Mouse (Mus musculus) heart, postnatal 14 days (tissue): ENCODE measurements around the gene Bmp2. TPM values are rescaled to one million over a fixed set of nuclear protein-coding genes. Genes with fewer than 3 reads are reported as not detected.

ENCODE experiments used
- DNase-seq, 2 experiments: peaks; one replicate each; pipeline ENCODE4 v3.0.0; 2021 to 2022
- intact Hi-C: fragments of 180-260 bp; cut with DNase I; formaldehyde crosslinking; loops from one replicate; pipeline ENCODE4 v1.15.1; 2025
- long read RNA-seq, 2 experiments: library from polyadenylated mRNA; stranded (forward); transcript quantifications; one replicate each; pipeline ENCODE4 v2.0.0; 2021
- total RNA-seq, 2 experiments: library from RNA; stranded (reverse); gene quantifications; 2 replicates each; pipeline ENCODE4 v1.2.3; 2021

Gene Bmp2
- total RNA-seq: 1 to 10 TPM; 2.6 to 3.2 TPM
- long read RNA-seq, experiment 1, transcript Bmp2-201 (3 exons, 3,555 nt): major isoform, 5 of 5 reads
- long read RNA-seq, experiment 1, partial matches to known transcripts: 0 of 5 reads
- long read RNA-seq, experiment 1, other reads (novel, unspliced or antisense): 0 of 5 reads
- long read RNA-seq, experiment 2, partial matches to known transcripts: 0 of 4 reads
- long read RNA-seq, experiment 2, other reads (novel, unspliced or antisense): 0 of 4 reads

DNA sequence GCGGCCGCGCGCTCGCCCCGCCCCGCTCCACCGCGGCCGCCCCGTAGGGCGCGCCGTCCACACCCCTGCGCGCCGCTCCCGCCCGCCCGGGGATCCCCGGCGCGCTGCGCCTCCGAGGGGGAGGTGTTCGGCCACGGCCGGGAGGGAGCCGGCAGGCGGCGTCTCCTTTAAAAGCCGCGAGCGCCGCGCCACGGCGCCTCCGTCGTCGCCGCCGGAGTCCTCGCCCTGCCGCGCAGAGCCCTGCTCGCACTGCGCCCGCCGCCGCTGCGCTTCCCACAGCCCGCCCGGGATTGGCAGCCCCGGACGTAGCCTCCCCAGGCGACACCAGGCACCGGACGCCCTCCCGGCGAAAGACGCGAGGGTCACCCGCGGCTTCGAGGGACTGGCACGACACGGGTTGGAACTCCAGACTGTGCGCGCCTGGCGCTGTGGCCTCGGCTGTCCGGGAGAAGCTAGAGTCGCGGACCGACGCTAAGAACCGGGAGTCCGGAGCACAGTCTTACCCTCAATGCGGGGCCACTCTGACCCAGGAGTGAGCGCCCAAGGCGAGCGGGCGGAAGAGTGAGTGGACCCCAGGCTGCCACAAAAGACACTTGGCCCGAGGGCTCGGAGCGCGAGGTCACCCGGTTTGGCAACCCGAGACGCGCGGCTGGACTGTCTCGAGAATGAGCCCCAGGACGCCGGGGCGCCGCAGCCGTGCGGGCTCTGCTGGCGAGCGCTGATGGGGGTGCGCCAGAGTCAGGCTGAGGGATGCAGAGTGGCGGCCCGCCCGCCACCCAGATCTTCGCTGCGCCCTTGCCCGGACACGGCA lies at the start of gene Bmp2:
Gene Bmp2 (plus strand): TSS at position 129 of the 811 bp plus-strand sequence.
- intact Hi-C loops: loop anchor here (5.0 kb wide), 4 partner anchors 105 to 475 kb away; no protein-coding TSS in a partner anchor
- DNase-seq: peak; percentile 77 to 82

DNA sequence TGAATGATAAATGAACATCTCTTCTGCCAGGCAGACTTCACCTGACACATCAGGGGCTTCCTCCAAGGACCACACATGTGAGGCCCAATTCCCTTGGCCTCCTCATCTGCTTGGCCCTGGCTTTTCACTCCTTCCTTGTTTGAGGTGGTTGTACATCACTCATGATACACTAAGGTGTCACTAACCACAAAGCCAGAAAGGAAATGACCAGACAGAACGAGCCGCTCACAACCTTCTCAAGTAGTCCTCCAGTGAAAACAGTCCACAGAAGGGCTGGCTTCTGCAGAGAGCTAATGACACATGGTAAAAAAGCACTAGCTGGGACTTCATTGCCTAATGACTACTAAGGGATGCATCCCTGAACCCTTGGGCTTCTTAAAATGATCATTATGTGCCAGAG lies 46.3 kb upstream of the Bmp2 start:
- intact Hi-C loops: no loop called here
- DNase-seq: no peak

DNA sequence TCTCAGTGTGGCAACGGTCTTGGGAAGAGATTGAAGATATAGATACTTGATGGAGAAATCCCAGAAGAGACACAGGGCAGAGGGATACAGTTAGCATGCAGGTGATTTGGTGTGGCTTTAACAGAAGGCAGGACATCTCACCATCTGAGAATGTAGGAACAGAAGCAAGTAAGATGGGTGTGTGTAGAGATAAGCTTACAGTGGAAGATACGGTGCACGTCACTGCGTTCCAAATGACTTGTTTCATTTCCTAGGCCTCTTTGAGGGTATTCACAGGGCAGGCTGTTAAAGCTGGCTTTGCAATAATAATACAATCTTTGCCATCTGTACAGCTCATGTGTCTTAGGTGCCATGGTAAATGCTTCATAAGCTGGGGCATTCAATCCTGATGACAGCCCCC lies 44.9 kb upstream of the Bmp2 start:
- intact Hi-C loops: no loop called here
- no peak for DNase-seq

DNA sequence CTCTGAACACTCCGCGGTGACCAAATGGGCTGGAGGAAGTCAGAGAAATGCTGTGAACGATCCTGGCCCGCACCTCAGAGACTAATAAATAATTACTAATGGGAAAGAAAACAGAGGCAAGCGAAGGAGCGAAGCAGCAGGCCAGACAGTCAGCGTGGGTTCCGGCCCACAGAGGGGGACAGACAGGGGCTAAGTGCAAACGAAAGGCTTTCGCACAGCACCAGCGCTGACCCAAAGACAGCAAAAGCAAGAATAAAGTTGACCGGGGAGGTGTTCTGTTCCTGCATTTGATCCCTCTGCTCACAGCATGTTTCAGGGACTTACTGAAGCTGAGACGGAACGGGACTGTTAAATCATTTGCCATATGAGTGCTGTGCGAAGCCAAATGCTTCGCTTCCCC lies 42.8 kb upstream of the Bmp2 start:
- no peak for DNase-seq
- intact Hi-C loops: no loop called here

- DNase-seq: no peak
- intact Hi-C loops: no loop called here
These were observed 40.8 kb upstream of the Bmp2 start for GRCm38 (mm10) chr2:133511011-133511779.

DNA sequence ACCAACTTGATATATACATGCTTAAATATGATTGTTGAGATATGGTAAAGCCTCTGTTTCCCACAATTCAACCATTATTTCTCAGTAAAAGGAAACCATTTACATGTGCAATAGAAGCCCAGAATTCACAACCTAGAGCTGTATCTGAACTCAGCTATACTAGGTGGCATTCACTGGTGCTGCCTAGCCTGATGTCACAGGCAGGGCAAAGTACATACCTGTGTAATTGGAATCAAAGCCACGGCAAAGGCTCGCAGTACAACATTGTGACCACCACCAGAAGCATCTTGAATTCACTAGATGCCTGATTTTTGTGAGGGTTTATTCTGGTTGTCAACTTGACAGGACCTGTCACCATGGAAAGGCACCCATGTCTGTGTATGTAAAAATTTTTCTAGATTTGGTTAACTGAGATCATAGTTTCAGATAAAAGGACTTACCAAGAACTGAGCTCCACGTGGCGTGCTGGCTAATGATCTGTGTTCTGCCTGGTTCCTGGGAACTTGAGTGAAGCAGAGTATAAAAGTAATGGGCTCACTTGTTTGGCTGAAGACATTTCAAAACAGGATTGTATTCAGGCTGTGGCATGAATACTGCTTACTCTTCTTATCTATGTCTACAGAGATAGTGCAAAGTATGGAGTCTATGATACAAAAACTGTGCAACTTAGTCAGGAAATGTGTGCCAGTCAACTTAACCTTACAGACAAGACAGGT lies 35.5 kb upstream of the Bmp2 start:
- no peak for DNase-seq
- intact Hi-C loops: no loop called here

DNA sequence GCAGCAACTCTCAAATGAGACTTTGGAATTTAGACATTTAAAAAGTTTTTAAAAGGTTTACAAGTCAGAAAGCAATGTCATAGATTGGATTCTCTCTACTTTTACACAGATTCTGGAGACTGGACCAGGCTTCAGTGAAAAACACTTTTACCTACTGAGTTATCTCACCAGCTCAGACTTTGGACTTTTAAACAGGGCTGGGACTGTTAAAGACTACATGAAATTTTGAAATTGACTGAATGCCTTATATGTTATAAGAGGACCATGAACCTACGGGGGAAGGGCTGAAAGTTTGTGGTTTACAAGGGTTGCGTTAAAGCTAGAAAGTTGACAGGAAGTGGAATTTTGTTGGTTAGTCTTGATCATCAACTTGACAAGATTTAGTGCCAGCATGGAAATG lies 34.1 kb upstream of the Bmp2 start:
- DNase-seq: no peak
- intact Hi-C loops: no loop called here

DNA sequence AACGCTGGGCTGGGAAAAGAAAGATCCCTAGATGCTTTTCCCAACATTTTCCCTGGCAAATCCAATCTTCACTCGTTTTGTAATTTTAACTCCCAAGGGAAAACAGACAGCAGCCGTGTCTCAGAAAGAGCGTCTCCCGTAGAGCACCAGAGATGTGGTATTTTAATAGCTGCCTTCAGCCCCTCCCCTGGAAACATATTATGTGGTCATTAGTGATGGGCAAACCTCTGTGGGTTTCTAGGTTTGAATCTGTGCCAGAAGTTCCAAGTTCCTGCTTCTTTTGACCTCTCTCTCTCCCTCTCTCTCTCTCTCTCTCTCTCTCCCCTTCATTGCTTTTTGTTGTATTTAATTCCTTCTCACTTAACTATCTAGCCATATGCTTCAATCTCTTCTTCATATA lies 30.8 kb upstream of the Bmp2 start:
- no peak for DNase-seq
- intact Hi-C loops: no loop called here

- peak; percentile 45 to 49 for DNase-seq
- intact Hi-C loops: no loop called here
These were observed 29.8 kb upstream of the Bmp2 start for GRCm38 (mm10) chr2:133522121-133522520.

GRCm38 (mm10) chr2:133525621-133526181 lies 26.3 kb upstream of the Bmp2 start:
- intact Hi-C loops: no loop called here
- no peak for DNase-seq

DNA sequence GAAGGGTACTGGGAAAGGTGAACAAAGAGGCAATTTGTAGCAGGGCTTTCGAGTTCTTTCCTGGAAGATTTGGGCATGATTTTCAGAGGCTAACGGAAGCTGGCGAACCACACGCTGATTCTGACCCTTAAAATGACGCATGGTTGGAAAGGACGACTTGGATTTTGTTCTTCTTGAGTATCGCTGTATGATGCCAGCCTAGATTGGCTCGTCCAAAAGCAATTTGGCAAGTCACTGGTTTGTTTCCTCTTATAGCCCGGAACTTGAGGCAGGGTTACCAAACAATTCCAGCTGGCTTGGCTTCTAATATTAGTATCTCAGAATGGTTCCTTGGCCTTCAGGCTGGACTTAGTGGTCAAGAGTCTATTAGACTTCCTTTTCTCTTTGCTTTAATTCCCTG lies 22.6 kb upstream of the Bmp2 start:
- no peak for DNase-seq
- intact Hi-C loops: no loop called here

DNA sequence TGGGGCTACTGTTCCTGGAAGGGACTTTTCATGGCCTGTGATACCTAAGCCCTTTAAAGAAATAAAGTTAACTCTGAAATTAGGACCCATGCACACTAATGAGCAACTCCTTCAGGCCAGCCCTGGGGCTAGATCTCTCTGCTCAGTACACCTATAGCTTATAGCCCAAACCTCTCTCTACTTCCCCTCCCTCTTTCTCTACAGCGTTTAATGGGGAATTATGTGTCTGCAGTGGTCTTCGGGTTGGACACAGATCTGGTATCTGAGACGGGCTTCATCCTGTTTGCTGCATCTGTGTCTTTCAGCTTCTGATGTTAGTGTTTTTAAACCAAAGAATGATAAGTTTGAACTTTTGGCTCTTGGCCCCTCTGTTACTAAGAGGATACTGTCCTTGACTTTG lies 18.9 kb upstream of the Bmp2 start:
- DNase-seq: no peak
- intact Hi-C loops: no loop called here

- DNase-seq: no peak
- intact Hi-C loops: no loop called here
These were observed 16.5 kb upstream of the Bmp2 start for GRCm38 (mm10) chr2:133535481-133535880.

GRCm38 (mm10) chr2:133536812-133537211 lies 15.1 kb upstream of the Bmp2 start:
- no peak for DNase-seq
- intact Hi-C loops: no loop called here

GRCm38 (mm10) chr2:133540702-133541101 lies 11.3 kb upstream of the Bmp2 start:
- intact Hi-C loops: no loop called here
- DNase-seq: no peak

- peak; percentile 48 to 67 for DNase-seq
- intact Hi-C loops: loop anchor here (2.0 to 5.0 kb wide), 7 partner anchors 103 to 933 kb away; no protein-coding TSS in a partner anchor
These were observed 1.7 kb upstream of the Bmp2 start for GRCm38 (mm10) chr2:133550238-133550682.

DNA sequence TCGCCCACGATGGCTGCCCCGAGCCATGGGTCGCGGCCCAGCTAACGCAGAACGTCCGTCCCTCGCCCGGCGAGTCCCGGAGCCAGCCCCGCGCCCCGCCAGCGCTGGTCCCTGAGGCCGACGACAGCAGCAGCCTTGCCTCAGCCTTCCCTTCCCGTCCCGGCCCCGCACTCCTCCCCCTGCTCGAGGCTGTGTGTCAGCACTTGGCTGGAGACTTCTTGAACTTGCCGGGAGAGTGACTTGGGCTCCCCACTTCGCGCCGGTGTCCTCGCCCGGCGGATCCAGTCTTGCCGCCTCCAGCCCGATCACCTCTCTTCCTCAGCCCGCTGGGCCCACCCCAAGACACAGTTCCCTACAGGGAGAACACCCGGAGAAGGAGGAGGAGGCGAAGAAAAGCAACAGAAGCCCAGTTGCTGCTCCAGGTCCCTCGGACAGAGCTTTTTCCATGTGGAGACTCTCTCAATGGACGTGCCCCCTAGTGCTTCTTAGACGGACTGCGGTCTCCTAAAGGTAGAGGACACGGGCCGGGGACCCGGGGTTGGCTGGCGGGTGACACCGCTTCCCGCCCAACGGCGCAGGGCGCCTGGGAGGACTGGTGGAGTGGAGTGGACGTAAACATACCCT lies 995 bp downstream of the Bmp2 start:
- intact Hi-C loops: loop anchor here (5.0 kb wide), 4 partner anchors 106 to 474 kb away; no protein-coding TSS in a partner anchor

GRCm38 (mm10) chr2:133553911-133554285 lies 1.9 kb downstream of the Bmp2 start:
- DNase-seq: no peak
- intact Hi-C loops: loop anchor here (5.0 kb wide), 4 partner anchors 107 to 473 kb away; no protein-coding TSS in a partner anchor

More for the DNA sequence above, 995 bp downstream of the Bmp2 start:
- peak; percentile 58 to 59 for DNase-seq

DNA sequence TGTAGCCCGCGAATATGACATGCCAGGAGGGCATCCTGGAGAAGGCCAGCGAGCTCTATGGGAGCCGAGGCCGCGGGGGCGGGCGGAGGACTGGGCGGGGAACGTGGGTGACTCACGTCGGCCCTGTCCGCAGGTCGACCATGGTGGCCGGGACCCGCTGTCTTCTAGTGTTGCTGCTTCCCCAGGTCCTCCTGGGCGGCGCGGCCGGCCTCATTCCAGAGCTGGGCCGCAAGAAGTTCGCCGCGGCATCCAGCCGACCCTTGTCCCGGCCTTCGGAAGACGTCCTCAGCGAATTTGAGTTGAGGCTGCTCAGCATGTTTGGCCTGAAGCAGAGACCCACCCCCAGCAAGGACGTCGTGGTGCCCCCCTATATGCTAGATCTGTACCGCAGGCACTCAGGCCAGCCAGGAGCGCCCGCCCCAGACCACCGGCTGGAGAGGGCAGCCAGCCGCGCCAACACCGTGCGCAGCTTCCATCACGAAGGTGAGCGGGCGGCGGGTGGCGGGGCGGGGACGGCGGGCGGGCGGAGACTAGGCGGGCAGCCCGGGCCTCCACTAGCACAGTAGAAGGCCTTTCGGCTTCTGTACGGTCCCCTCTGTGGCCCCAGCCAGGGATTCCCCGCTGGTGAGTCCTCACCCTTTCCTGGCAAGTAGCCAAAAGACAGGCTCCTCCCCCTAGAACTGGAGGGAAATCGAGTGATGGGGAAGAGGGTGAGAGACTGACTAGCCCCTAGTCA lies 2.5 kb downstream of the Bmp2 start:
- intact Hi-C loops: loop anchor here (5.0 kb wide), 4 partner anchors 107 to 473 kb away; no protein-coding TSS in a partner anchor
- peak; percentile 27 to 38 for DNase-seq
